29 mouse cellular contexts compared by ENCODE assay signal in the genomic region with DNA sequence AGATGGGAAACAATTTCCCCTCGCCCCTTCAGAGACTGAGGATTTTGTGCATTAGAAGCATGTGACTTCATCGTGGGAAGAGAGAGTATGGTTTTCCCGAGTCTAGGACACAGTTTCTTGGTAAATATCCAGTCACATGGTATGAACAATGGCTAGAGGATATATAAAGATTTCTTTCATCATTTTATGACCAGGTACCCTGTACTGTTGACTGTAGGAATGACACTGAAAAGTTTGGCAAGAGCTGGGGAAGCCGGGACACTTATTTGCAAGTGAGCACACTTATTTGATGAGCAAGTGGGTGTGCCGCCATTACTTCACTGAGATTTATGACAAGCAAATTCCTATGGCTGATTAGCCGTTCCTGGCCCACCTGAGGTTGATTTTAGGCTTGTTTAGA. TPM values are rescaled to one million over a fixed set of nuclear protein-coding genes. Genes with fewer than 3 reads are reported as not detected.
"Had no signal": no experiment of that assay in that cellular context is flagged by ENCODE, and none has a peak within 500 bp of the region (broad histone marks: within the 10 kb centered on the region; RNA-seq: fewer than 3 reads in every experiment).

No protein-coding gene starts in this region.

- H3K27ac ChIP-seq: embryonic facial prominence, embryonic 10.5 days; embryonic facial prominence, embryonic 12.5 days; embryonic facial prominence, embryonic 13.5 days; embryonic facial prominence, embryonic 15.5 days; forebrain, embryonic 10.5 days; forebrain, embryonic 12.5 days; forebrain, embryonic 13.5 days; gastrocnemius, adult 2 months; heart, adult 2 months had no signal

- H3K4me1 ChIP-seq: embryonic facial prominence, embryonic 10.5 days; embryonic facial prominence, embryonic 12.5 days; embryonic facial prominence, embryonic 13.5 days; embryonic facial prominence, embryonic 15.5 days; forebrain, embryonic 10.5 days; forebrain, embryonic 12.5 days; forebrain, embryonic 13.5 days had no signal

- H3K4me2 ChIP-seq: embryonic facial prominence, embryonic 12.5 days; embryonic facial prominence, embryonic 13.5 days; embryonic facial prominence, embryonic 15.5 days; forebrain, embryonic 12.5 days; forebrain, embryonic 13.5 days had no signal

- H3K36me3 ChIP-seq: embryonic facial prominence, embryonic 10.5 days; embryonic facial prominence, embryonic 12.5 days; embryonic facial prominence, embryonic 13.5 days; embryonic facial prominence, embryonic 15.5 days; forebrain, embryonic 10.5 days; forebrain, embryonic 12.5 days had no signal

- H3K9ac ChIP-seq: embryonic facial prominence, embryonic 12.5 days; embryonic facial prominence, embryonic 13.5 days; embryonic facial prominence, embryonic 15.5 days; forebrain, embryonic 12.5 days; forebrain, embryonic 13.5 days; forebrain, postnatal 0 days had no signal

- H3K9me3 ChIP-seq: embryonic facial prominence, embryonic 12.5 days; embryonic facial prominence, embryonic 13.5 days; embryonic facial prominence, embryonic 15.5 days; forebrain, embryonic 10.5 days; forebrain, embryonic 12.5 days; forebrain, embryonic 13.5 days had no signal

- H3K27me3 ChIP-seq: embryonic facial prominence, embryonic 12.5 days; embryonic facial prominence, embryonic 13.5 days; embryonic facial prominence, embryonic 15.5 days; forebrain, embryonic 12.5 days; forebrain, embryonic 13.5 days had no signal

- ATAC-seq: forebrain, embryonic 13.5 days; forebrain, embryonic 14.5 days; forebrain, embryonic 16.5 days; forebrain, postnatal 0 days had no signal

- H3K4me3 ChIP-seq: embryonic facial prominence, embryonic 10.5 days; embryonic facial prominence, embryonic 12.5 days; embryonic facial prominence, embryonic 13.5 days; embryonic facial prominence, embryonic 15.5 days; erythroblast, embryonic 14.5 days; forebrain, embryonic 10.5 days; forebrain, embryonic 12.5 days; forebrain, embryonic 13.5 days; gastrocnemius, adult 2 months; heart, adult 2 months had no signal

- DNase-seq: cerebellum, adult 18-20 months; cerebellum, adult 2 months; cerebellum, adult 8-10 months; cerebellum, adult 9-10 months; cerebellum, adult 9-11 months; cerebellum, postnatal 10 days; cerebellum, postnatal 14 days; cerebellum, postnatal 25 days; cerebellum, postnatal 36 days; embryo, embryonic 11 days; forebrain, postnatal 0 days; gastrocnemius, adult 2 months; gastrocnemius, postnatal 10 days; gastrocnemius, postnatal 14 days; gastrocnemius, postnatal 25 days; gastrocnemius, postnatal 36 days; heart, adult 11 months; heart, adult 18-20 months; heart, adult 2 months had no signal

RNA-seq across cellular contexts. Expression of a gene that starts 40.6 kb away (rescaled TPM):
- polyA plus RNA-seq: erythroblast, embryonic 14.5 days had no signal
